Mouse (Mus musculus) heart, adult 2 months (tissue): ENCODE measurements around the gene Comtd1.

Experiments
- EP300 ChIP-seq: fragments of 200-500 bp; IDR thresholded peaks from 2 replicates; pipeline ENCODE4 v1.6.1; 2011; ENCODE audit warnings: low read depth, low read length, control low read depth; ENCODE audit not compliant: insufficient read depth
- POLR2A ChIP-seq: fragments of 200-500 bp; IDR thresholded peaks from 2 replicates; pipeline ENCODE4 v1.6.1; 2011; ENCODE audit warnings: mild to moderate bottlenecking, low read depth, low read length, control low read depth; ENCODE audit not compliant: insufficient read depth

GRCm38 (mm10) chr14:21866291-21866690 is 17.5 kb upstream of the Comtd1 start:
- TF ChIP-seq EP300: no peak
- TF ChIP-seq POLR2A: no peak
